Mouse (Mus musculus): Measurements from ENCODE around the gene Fkbpl. TPM values are rescaled to one million over a fixed set of nuclear protein-coding genes. Genes with fewer than 3 reads are reported as not detected.

Gene Fkbpl
- polyA plus RNA-seq, 1 experiment from 2014 or later, result 10.0 TPM

DNA sequence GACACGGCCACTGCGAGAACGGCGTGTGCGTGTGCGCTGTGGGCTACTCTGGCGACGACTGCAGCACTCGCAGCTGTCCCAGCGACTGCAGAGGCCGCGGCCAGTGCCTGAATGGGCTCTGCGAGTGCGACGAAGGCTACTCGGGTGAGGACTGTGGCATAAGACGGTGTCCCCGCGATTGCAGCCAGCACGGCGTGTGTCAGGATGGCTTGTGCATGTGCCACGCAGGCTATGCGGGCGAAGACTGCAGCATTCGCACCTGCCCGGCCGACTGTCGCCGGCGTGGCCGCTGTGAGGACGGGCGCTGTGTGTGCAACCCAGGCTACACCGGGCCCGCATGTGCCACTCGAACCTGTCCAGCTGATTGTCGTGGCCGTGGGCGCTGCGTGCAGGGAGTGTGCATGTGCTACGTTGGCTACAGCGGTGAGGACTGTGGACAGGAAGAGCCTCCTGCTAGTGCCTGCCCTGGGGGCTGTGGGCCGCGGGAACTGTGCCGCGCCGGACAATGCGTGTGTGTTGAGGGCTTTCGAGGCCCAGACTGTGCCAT, 27.8 kb downstream of the Fkbpl start:
- Histone ChIP-seq H3K4me2 (ENCODE audit: low read depth, low read length) (peak overlapping the region; percentile 61), H3K36me3 (ENCODE audit: control insufficient read depth, insufficient read depth, low read length) (no peaks in the 10 kb centered on the region), H3K4me1 (ENCODE audit: control insufficient read depth, insufficient read depth, low read length) (0 out of 2 replicates have a peak, but pooled peaks cover 4% of the 10 kb centered on the region), H3K9me3 (ENCODE audit: control insufficient read depth, low read length) (no peaks in the 10 kb centered on the region), H3K27ac (replicated peaks; ENCODE audit: low read depth, low read length) (no peak overlapping the region), H3K9ac (ENCODE audit: low read depth, low read length) (peak overlapping the region; percentile 52; the same call in 1 of the 2 replicates), H3K4me3 (ENCODE audit: low read depth, low read length) (peak overlapping the region; percentile 38), H3K27me3 (replicated peaks; ENCODE audit: control insufficient read depth, insufficient read depth, low read length) (peaks cover 64% of the 10 kb centered on the region)
- 28% methylated on average over 26 of the region's 49 CpGs for WGBS
- no peak for DNase-seq (ENCODE audit: low spot score)
- no peak for ATAC-seq (ENCODE audit: low read depth)

DNA sequence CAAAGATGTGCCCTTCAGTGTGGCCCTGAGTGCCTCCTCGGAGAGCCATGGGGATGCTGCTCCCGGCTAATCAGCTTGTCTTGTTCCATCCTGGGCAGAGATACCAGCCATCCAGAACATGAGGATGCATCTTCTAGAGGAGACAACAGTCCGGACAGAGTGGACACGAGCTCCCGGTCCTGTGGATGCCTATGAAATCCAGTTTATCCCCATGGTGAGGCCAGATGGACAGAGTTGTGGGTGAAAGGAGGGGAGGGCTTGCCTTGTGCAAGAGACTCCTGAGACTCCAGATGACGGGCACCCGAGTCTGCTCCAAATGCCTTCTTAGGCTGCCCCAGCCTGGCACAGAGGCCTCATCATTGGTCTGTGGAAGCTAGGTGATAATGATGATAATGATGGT, 28.6 kb downstream of the Fkbpl start:
- 0 out of 2 replicates have a peak, but pooled peaks cover 4% of the 10 kb centered on the region for H3K4me1 ChIP-seq (ENCODE audit: control insufficient read depth, insufficient read depth, low read length)
- no peak for ATAC-seq (ENCODE audit: low read depth)
- H3K27ac ChIP-seq (replicated peaks; ENCODE audit: low read depth, low read length), result no peak overlapping the region
- peaks cover 66% of the 10 kb centered on the region for H3K27me3 ChIP-seq (replicated peaks; ENCODE audit: control insufficient read depth, insufficient read depth, low read length)
- 88% methylated on average over 7 of the region's 7 CpGs for WGBS
- H3K4me2 ChIP-seq (ENCODE audit: low read depth, low read length), result no peak overlapping the region
- no peak overlapping the region for H3K9ac ChIP-seq (ENCODE audit: low read depth, low read length)
- no peak for DNase-seq (ENCODE audit: low spot score)
- no peaks in the 10 kb centered on the region for H3K9me3 ChIP-seq (ENCODE audit: control insufficient read depth, low read length)
- H3K4me3 ChIP-seq (ENCODE audit: low read depth, low read length), result no peak overlapping the region
- H3K36me3 ChIP-seq (ENCODE audit: control insufficient read depth, insufficient read depth, low read length), result no peaks in the 10 kb centered on the region

- DNase-seq (ENCODE audit: low spot score) (no peak), ATAC-seq (ENCODE audit: low read depth) (no peak)
- Histone ChIP-seq H3K4me3 (ENCODE audit: low read depth, low read length) (no peak overlapping the region), H3K36me3 (ENCODE audit: control insufficient read depth, insufficient read depth, low read length) (no peaks in the 10 kb centered on the region), H3K4me1 (ENCODE audit: control insufficient read depth, insufficient read depth, low read length) (0 out of 2 replicates have a peak, but pooled peaks cover 4% of the 10 kb centered on the region), H3K27me3 (replicated peaks; ENCODE audit: control insufficient read depth, insufficient read depth, low read length) (peaks cover 72% of the 10 kb centered on the region), H3K27ac (replicated peaks; ENCODE audit: low read depth, low read length) (no peak overlapping the region), H3K4me2 (ENCODE audit: low read depth, low read length) (no peak overlapping the region), H3K9ac (ENCODE audit: low read depth, low read length) (no peak overlapping the region), H3K9me3 (ENCODE audit: control insufficient read depth, low read length) (no peaks in the 10 kb centered on the region)
- 58% methylated on average over 11 of the region's 11 CpGs for WGBS
Measured at GRCm38 (mm10) chr17:34674524-34675204, 30.1 kb downstream of the Fkbpl start.

DNA sequence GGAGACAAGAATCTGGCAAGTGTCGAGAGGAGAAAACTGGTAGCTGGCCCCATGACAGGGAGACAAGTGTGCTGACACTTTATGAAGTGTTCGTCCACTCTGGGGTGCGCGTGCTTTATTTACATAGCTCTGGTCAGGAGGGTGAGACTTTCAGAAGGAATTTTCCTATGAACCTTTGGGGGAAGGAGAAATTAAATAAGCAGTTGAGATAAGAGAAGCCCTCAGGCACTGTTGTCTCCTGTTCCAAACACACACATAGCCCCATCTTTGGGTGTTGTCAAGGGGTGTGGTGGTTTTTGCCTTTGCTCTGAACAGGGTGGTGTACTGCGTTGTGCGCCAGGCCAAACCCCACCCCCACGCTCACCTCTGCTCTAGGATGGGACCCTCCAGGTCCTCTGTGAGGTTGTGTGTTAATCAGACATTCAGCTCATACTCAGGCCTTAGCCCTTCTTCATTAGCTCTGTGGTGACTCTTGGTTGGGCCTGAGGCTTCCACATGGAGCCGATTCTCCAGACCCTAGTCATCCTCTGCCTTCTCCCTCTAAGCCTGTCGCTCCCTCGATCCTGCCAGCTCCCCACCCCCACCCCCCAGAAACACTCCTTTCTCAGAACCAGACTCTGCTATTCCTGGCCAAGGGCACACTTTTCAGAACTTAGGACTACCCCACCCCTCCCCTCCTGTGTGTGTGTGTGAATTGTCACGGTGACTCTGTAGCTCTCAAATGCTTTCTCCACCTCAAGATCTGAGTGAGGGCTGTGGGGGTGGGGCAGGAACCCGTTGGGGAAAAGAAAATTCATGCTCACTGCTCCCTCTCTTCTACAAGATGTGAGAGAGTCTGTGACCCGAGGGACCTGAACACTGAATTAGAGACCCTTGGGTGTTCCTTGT, 30.9 kb downstream of the Fkbpl start:
- ATAC-seq (ENCODE audit: low read depth) (no peak), DNase-seq (ENCODE audit: low spot score) (no peak)
- Histone ChIP-seq H3K27ac (replicated peaks; ENCODE audit: low read depth, low read length) (no peak overlapping the region), H3K9ac (ENCODE audit: low read depth, low read length) (no peak overlapping the region), H3K4me3 (ENCODE audit: low read depth, low read length) (no peak overlapping the region), H3K36me3 (ENCODE audit: control insufficient read depth, insufficient read depth, low read length) (no peaks in the 10 kb centered on the region), H3K9me3 (ENCODE audit: control insufficient read depth, low read length) (no peaks in the 10 kb centered on the region), H3K27me3 (replicated peaks; ENCODE audit: control insufficient read depth, insufficient read depth, low read length) (peaks cover 69% of the 10 kb centered on the region), H3K4me1 (ENCODE audit: control insufficient read depth, insufficient read depth, low read length) (0 out of 2 replicates have a peak, but pooled peaks cover 4% of the 10 kb centered on the region), H3K4me2 (ENCODE audit: low read depth, low read length) (no peak overlapping the region)
- WGBS, result 59% methylated on average over 13 of the region's 13 CpGs

DNA sequence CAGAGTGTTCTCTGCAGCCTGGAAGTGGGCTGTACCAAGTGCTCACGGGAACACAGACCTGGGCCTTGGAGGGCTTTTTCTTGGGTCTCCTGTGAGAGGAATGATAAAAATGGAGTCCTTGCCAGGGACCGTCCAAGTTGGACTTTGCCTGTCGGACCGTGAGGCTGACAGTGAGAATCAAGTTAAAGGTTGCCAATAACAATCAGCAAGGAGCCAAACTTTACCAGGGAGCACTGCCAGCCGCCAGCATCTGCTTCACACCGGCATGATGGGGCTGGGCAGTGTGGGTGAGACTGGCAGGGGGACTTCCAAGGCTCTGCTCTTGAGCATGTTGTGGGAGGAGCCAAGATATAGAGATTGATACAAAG, 31.5 kb downstream of the Fkbpl start:
- DNase-seq (ENCODE audit: low spot score), result no peak
- H3K9ac ChIP-seq (ENCODE audit: low read depth, low read length), result no peak overlapping the region
- H3K9me3 ChIP-seq (ENCODE audit: control insufficient read depth, low read length), result no peaks in the 10 kb centered on the region
- no peaks in the 10 kb centered on the region for H3K36me3 ChIP-seq (ENCODE audit: control insufficient read depth, insufficient read depth, low read length)
- H3K4me3 ChIP-seq (ENCODE audit: low read depth, low read length), result no peak overlapping the region
- H3K27ac ChIP-seq (replicated peaks; ENCODE audit: low read depth, low read length), result no peak overlapping the region
- peaks cover 64% of the 10 kb centered on the region for H3K27me3 ChIP-seq (replicated peaks; ENCODE audit: control insufficient read depth, insufficient read depth, low read length)
- 73% methylated on average over 6 of the region's 6 CpGs for WGBS
- H3K4me1 ChIP-seq (ENCODE audit: control insufficient read depth, insufficient read depth, low read length), result 0 out of 2 replicates have a peak, but pooled peaks cover 4% of the 10 kb centered on the region
- no peak overlapping the region for H3K4me2 ChIP-seq (ENCODE audit: low read depth, low read length)
- no peak for ATAC-seq (ENCODE audit: low read depth)

- H3K4me1 ChIP-seq (ENCODE audit: control insufficient read depth, insufficient read depth, low read length), result 0 out of 2 replicates have a peak, but pooled peaks cover 1% of the 10 kb centered on the region
- WGBS, result 72% methylated on average over 12 of the region's 12 CpGs
- no peaks in the 10 kb centered on the region for H3K9me3 ChIP-seq (ENCODE audit: control insufficient read depth, low read length)
- H3K27me3 ChIP-seq (replicated peaks; ENCODE audit: control insufficient read depth, insufficient read depth, low read length), result peaks cover 59% of the 10 kb centered on the region
- no peak overlapping the region for H3K27ac ChIP-seq (replicated peaks; ENCODE audit: low read depth, low read length)
- H3K4me3 ChIP-seq (ENCODE audit: low read depth, low read length), result no peak overlapping the region
- H3K9ac ChIP-seq (ENCODE audit: low read depth, low read length), result no peak overlapping the region
- H3K36me3 ChIP-seq (ENCODE audit: control insufficient read depth, insufficient read depth, low read length), result no peaks in the 10 kb centered on the region
- H3K4me2 ChIP-seq (ENCODE audit: low read depth, low read length), result no peak overlapping the region
- DNase-seq (ENCODE audit: low spot score) (no peak), ATAC-seq (ENCODE audit: low read depth) (no peak)
Measured at GRCm38 (mm10) chr17:34676671-34677070, 32.1 kb downstream of the Fkbpl start.

GRCm38 (mm10) chr17:34680191-34680590, 35.6 kb downstream of the Fkbpl start:
- Histone ChIP-seq H3K4me2 (ENCODE audit: low read depth, low read length) (no peak overlapping the region), H3K36me3 (ENCODE audit: control insufficient read depth, insufficient read depth, low read length) (no peaks in the 10 kb centered on the region), H3K27me3 (replicated peaks; ENCODE audit: control insufficient read depth, insufficient read depth, low read length) (peaks cover 30% of the 10 kb centered on the region), H3K4me3 (ENCODE audit: low read depth, low read length) (no peak overlapping the region), H3K9ac (ENCODE audit: low read depth, low read length) (no peak overlapping the region), H3K27ac (replicated peaks; ENCODE audit: low read depth, low read length) (no peak overlapping the region), H3K9me3 (ENCODE audit: control insufficient read depth, low read length) (no peaks in the 10 kb centered on the region), H3K4me1 (ENCODE audit: control insufficient read depth, insufficient read depth, low read length) (0 out of 2 replicates have a peak, but pooled peaks cover 4% of the 10 kb centered on the region)
- DNase-seq (ENCODE audit: low spot score) (no peak), ATAC-seq (ENCODE audit: low read depth) (no peak)
- 85% methylated on average over 16 of the region's 26 CpGs for WGBS

GRCm38 (mm10) chr17:34680621-34681020, 36.1 kb downstream of the Fkbpl start:
- Histone ChIP-seq H3K9ac (ENCODE audit: low read depth, low read length) (no peak overlapping the region), H3K4me2 (ENCODE audit: low read depth, low read length) (no peak overlapping the region), H3K36me3 (ENCODE audit: control insufficient read depth, insufficient read depth, low read length) (no peaks in the 10 kb centered on the region), H3K27ac (replicated peaks; ENCODE audit: low read depth, low read length) (no peak overlapping the region), H3K4me3 (ENCODE audit: low read depth, low read length) (no peak overlapping the region), H3K9me3 (ENCODE audit: control insufficient read depth, low read length) (no peaks in the 10 kb centered on the region), H3K4me1 (ENCODE audit: control insufficient read depth, insufficient read depth, low read length) (0 out of 2 replicates have a peak, but pooled peaks cover 4% of the 10 kb centered on the region), H3K27me3 (replicated peaks; ENCODE audit: control insufficient read depth, insufficient read depth, low read length) (peaks cover 27% of the 10 kb centered on the region)
- ATAC-seq (ENCODE audit: low read depth), result no peak
- WGBS, result 79% methylated on average over 4 of the region's 4 CpGs
- no peak for DNase-seq (ENCODE audit: low spot score)
